In the genomic region with DNA sequence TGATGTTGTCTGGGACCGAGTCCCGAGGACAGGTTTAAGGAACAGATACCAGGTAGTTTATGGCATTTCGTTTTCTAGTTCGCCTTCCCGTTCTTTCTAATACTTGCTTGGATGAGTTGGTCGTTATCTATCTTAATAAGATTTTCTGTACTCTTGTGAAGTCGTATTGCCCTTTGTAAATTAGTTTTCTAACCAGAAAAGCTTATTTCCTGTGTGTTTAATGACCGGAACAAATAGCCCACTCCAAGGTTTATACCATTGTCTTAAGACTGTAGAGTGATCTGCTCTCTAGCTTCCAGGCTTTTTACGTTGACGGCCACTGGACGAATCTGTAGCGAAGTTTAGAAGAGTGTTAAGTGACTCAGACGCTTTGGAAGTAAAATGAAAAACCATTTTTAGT, we compare ENCODE assay signal across 8 mouse cellular contexts. TPM values are rescaled to one million over a fixed set of nuclear protein-coding genes. Genes with fewer than 3 reads are reported as not detected.
DNase-seq lines count a peak whose midpoint lies in the region; ATAC-seq and TF ChIP-seq lines count a peak whose summit lies in the region.

No protein-coding gene starts in this region.

- H3K9ac ChIP-seq in CH12.LX (ENCODE audit: insufficient read depth, low read depth): peak overlapping the region; percentile 7; the same call in 1 of the 2 replicates
- peak overlapping the region; percentile 95 for H3K9ac ChIP-seq in heart, postnatal 0 days (replicated peaks; ENCODE audit: low read depth, low read length)

- H3K36me3 ChIP-seq in CH12.LX (replicated peaks in 1 of 2; ENCODE audit: control insufficient read depth in 1 of 2, insufficient read depth in 1 of 2, low read length in 1 of 2) (no peaks in the 10 kb centered on the region), macrophage (ENCODE audit: inconsistent target) (no peaks in the 10 kb centered on the region)
- H3K36me3 ChIP-seq in heart, postnatal 0 days (replicated peaks; ENCODE audit: control insufficient read depth, insufficient read depth, low read length): no peaks in the 10 kb centered on the region

- peak overlapping the region; percentile 96 for H3K27ac ChIP-seq in gastrocnemius, adult 2 months
- H3K27ac ChIP-seq in CH12.LX (ENCODE audit: insufficient read depth, low read depth) (no peak overlapping the region), macrophage (no peak overlapping the region)
- peak overlapping the region; percentile 91 for H3K27ac ChIP-seq in heart, postnatal 0 days (ENCODE audit: low read depth)

- peaks cover 13 to 33% of the 10 kb centered on the region in 2 experiments; a peak in 3 of 4 replicates for H3K4me1 ChIP-seq in CH12.LX (ENCODE audit: control insufficient read depth in 1 of 2, insufficient read depth in 2 of 2)
- H3K4me1 ChIP-seq in heart, postnatal 0 days (ENCODE audit: control insufficient read depth, insufficient read depth): peaks cover 12% of the 10 kb centered on the region; the same call in 1 of the 2 replicates

- H3K4me2 ChIP-seq in CH12.LX (ENCODE audit: insufficient read depth, low read depth, poor library complexity, severe bottlenecking): peak overlapping the region; percentile 31; the same call in 1 of the 2 replicates
- peak overlapping the region; percentile 77 for H3K4me2 ChIP-seq in heart, postnatal 0 days (ENCODE audit: low read depth, low read length)

- H3K9me3 ChIP-seq in CH12.LX (replicated peaks; ENCODE audit: low read length): peaks cover 8% of the 10 kb centered on the region
- H3K9me3 ChIP-seq in heart, postnatal 0 days (replicated peaks; ENCODE audit: control insufficient read depth, low read length): no peaks in the 10 kb centered on the region

- dilution Hi-C loops in CH12.LX (cut with MboI; ENCODE audit: extremely low pct_ligation_motif_present, extremely low pct_unique_long_range_greater_than_20kb, low sequenced_read_pairs): no loop called here

- no peak for ATAC-seq in heart, postnatal 0 days (ENCODE audit: insufficient read depth, low read depth)

- TF ChIP-seq CTCF in gastrocnemius, adult 2 months (IDR thresholded peaks at IDR 0.05): no peak
- TF ChIP-seq CTCF in CH12.LX (conservative IDR thresholded peaks at IDR 0.05 in 1 of 2, IDR thresholded peaks at IDR 0.05 in 1 of 2; ENCODE audit: low read depth in 2 of 2, low read length in 2 of 2): no peak
- TF ChIP-seq CTCF in heart, postnatal 0 days (IDR thresholded peaks at IDR 0.05; ENCODE audit: low read depth): no peak

- DNase-seq in gastrocnemius, adult 2 months: no peak
- no peak for DNase-seq in gastrocnemius, postnatal 4 days (ENCODE audit: low spot score in 2 of 2)
- DNase-seq in CH12.LX (ENCODE audit: extremely low read depth): no peak
- peak; percentile 17 for DNase-seq in heart, postnatal 0 days (ENCODE audit: low spot score)
- no peak for DNase-seq in cerebellum, adult 9-11 months
- no peak for DNase-seq in left cerebral cortex, postnatal 14 days (ENCODE audit: low spot score in 2 of 2)
- DNase-seq in adrenal gland, postnatal 14 days: no peak

- no peak for TF ChIP-seq RAD21 in CH12.LX (IDR thresholded peaks at IDR 0.05; ENCODE audit: low read depth, low read length)

- TF ChIP-seq EP300 in CH12.LX (IDR thresholded peaks at IDR 0.05; ENCODE audit: low read length): no peak
- no peak for TF ChIP-seq EP300 in heart, postnatal 0 days (IDR thresholded peaks at IDR 0.05; ENCODE audit: low read depth)

- H3K27me3 ChIP-seq in CH12.LX (replicated peaks): peaks cover 3% of the 10 kb centered on the region
- H3K27me3 ChIP-seq in heart, postnatal 0 days (ENCODE audit: control insufficient read depth, insufficient read depth, low read length): no peaks in the 10 kb centered on the region

- H3K4me3 ChIP-seq in gastrocnemius, adult 2 months: peak overlapping the region; percentile 90
- H3K4me3 ChIP-seq in CH12.LX (replicated peaks in 1 of 3; ENCODE audit: low read depth in 2 of 3, low read length in 2 of 3, poor library complexity in 1 of 3) (peak overlapping the region in 1 of 3 experiments; percentile 72), macrophage (ENCODE audit: inconsistent target) (peak overlapping the region; percentile 74)
- H3K4me3 ChIP-seq in heart, postnatal 0 days (ENCODE audit: low read depth, low read length): peak overlapping the region; percentile 96

- under 1% methylated on average over 13 of the region's 13 CpGs for WGBS in heart, postnatal 0 days
- WGBS in macrophage (ENCODE audit: missing documents): 27% methylated on average over 13 of the region's 13 CpGs

- in situ Hi-C loops in CH12.LX (cut with MboI; ENCODE audit: low pct_ligation_motif_present, low pct_unique_long_range_greater_than_20kb, low sequenced_read_pairs): no loop called here

- intact Hi-C loops in gastrocnemius, adult 2 months (cut with DNase I): loop anchor here (5.0 kb wide), 1 partner anchor 116 kb away; no protein-coding TSS in a partner anchor
- intact Hi-C loops in left cerebral cortex, postnatal 14 days (cut with DNase I): no loop called here

- TF ChIP-seq POLR2A in CH12.LX (IDR thresholded peaks at IDR 0.05; ENCODE audit: low read depth, low read length): no peak

- H3K79me2 ChIP-seq in CH12.LX (replicated peaks; ENCODE audit: control insufficient read depth, extremely low read depth, insufficient read depth, poor library complexity, severe bottlenecking) (no peaks in the 10 kb centered on the region), macrophage (ENCODE audit: inconsistent target) (peaks cover 55% of the 10 kb centered on the region)

TF ChIP-seq in CH12.LX, 34 proteins besides CTCF, POLR2A, EP300 and RAD21:
- no peak for TF ChIP-seq GABPA (IDR thresholded peaks at IDR 0.05; ENCODE audit: insufficient replicate concordance, low read depth, low read length)

RNA-seq across cellular contexts. Expression of a gene that starts 1.1 kb away (rescaled TPM):
- total RNA-seq in gastrocnemius, adult 2 months (2021): 10 to 100 TPM; 23.4 to 28.2 TPM
- 10 to 100 TPM; 31.4 to 37.8 TPM for total RNA-seq in gastrocnemius, postnatal 4 days (2021)
- total RNA-seq in CH12.LX (2012; rRNA removed) (4.0 and 8.3 TPM in 2 replicates), CH12.LX (2014; rRNA removed) (0.23 and 0.26 TPM in 2 replicates)
- polyA plus RNA-seq in CH12.LX (2012; ENCODE audit: insufficient read length, low read depth) (0.25 and 0.36 TPM in 2 replicates), macrophage (2018) (25.9 to 52.3 TPM (median 40.6 TPM) in 3 replicates)
- total RNA-seq in heart, postnatal 0 days (2014; rRNA removed; ENCODE audit: low replicate concordance): 60.5 and 67.5 TPM in 2 replicates
- polyA plus RNA-seq in heart, postnatal 0 days (2015; fragmentation: Nextera tagmentation; extraction: Ambion mirVana): 38.0 and 43.6 TPM in 2 replicates
- total RNA-seq in macrophage (2018; cell fraction: chromatin; rRNA removed): 100 to 1,000 TPM; 109 to 365 (median 188) TPM
- 10 to 100 TPM; 24.2 to 55.3 (median 42.7) TPM for total RNA-seq in macrophage (2018; cell fraction: cytosol; rRNA removed)
- total RNA-seq in macrophage (2018; cell fraction: nucleus; rRNA removed): 100 to 1,000 TPM in 18 of 26 experiments, 10 to 100 TPM in 8; 73.7 to 209 (median 112) TPM
- 10 to 100 TPM; 92.6 to 98.0 TPM for total RNA-seq in left cerebral cortex, postnatal 14 days (2021)
- total RNA-seq in adrenal gland, postnatal 14 days (2021): 25.6 and 31.6 TPM in 2 replicates

Comparison
In these comparisons a context has a peak if more than half of its experiments do, and no peak if none do; other contexts are left out.
1. H3K27ac ChIP-seq: peak in gastrocnemius, adult 2 months (single experiment) and heart, postnatal 0 days (single experiment); none in CH12.LX (single experiment) and macrophage (single experiment).